Mouse (Mus musculus) intestine, embryonic 15.5 days (tissue): Measurements from ENCODE around the gene Zfp383. TPM values are rescaled to one million over a fixed set of nuclear protein-coding genes. Genes with fewer than 3 reads are reported as not detected.

Experiments
- polyA plus RNA-seq: library from polyadenylated mRNA; unstranded; fragments of >200 nt; fragmentation: Nextera tagmentation; extraction: Ambion mirVana; gene quantifications from 2 replicates; pipeline ENCODE4 v1.2.1, GENCODE M21; 2015

Gene Zfp383
- polyA plus RNA-seq, 1 experiment from 2014 or later, result 3.6 TPM

Other genes starting within 250 kb of the Zfp383 start
- 0.08 TPM in 1 of 2 replicates, not detected in the other for gene Catsperg2, start 181.2 kb upstream of the Zfp383 start, polyA plus RNA-seq
- 10.1 and 10.3 TPM in 2 replicates for gene Zfp84, start 139.7 kb upstream of the Zfp383 start, polyA plus RNA-seq
- 3.7 and 4.2 TPM in 2 replicates for gene Zfp30, start 124.2 kb upstream of the Zfp383 start, polyA plus RNA-seq
- gene Zfp790, start 92.1 kb upstream of the Zfp383 start, polyA plus RNA-seq, result 9.9 and 10.0 TPM in 2 replicates
- gene Zfp940, start 54.6 kb upstream of the Zfp383 start, polyA plus RNA-seq, result 3.3 and 4.0 TPM in 2 replicates
- gene Zfp420, start 48.2 kb upstream of the Zfp383 start, polyA plus RNA-seq, result 4.6 and 5.5 TPM in 2 replicates
- 7.3 and 7.4 TPM in 2 replicates for gene Zfp27, start 1.7 kb upstream of the Zfp383 start, polyA plus RNA-seq
- gene Zfp74, start 45.9 kb downstream of the Zfp383 start, polyA plus RNA-seq, result 6.6 and 7.8 TPM in 2 replicates
- 15.1 and 15.5 TPM in 2 replicates for gene Zfp568, start 75.7 kb downstream of the Zfp383 start, polyA plus RNA-seq
- gene Zfp14, start 143.2 kb downstream of the Zfp383 start, polyA plus RNA-seq, result 2.7 and 2.9 TPM in 2 replicates
- 3.9 and 4.5 TPM in 2 replicates for gene Zfp82, start 164.7 kb downstream of the Zfp383 start, polyA plus RNA-seq
- gene Gm26920, start 182.2 kb downstream of the Zfp383 start, polyA plus RNA-seq, result 1.2 and 1.5 TPM in 2 replicates
- 6.0 and 6.1 TPM in 2 replicates for gene Zfp566, start 182.3 kb downstream of the Zfp383 start, polyA plus RNA-seq
- gene Zfp260, start 186.6 kb downstream of the Zfp383 start, polyA plus RNA-seq, result 71.0 and 82.3 TPM in 2 replicates
- 6.7 and 8.3 TPM in 2 replicates for gene Zfp382, start 213.7 kb downstream of the Zfp383 start, polyA plus RNA-seq